Mouse (Mus musculus): ENCODE data around the gene Dlx5. TPM values are rescaled to one million over a fixed set of nuclear protein-coding genes. Genes with fewer than 3 reads are reported as not detected.
A peak's percentile ranks its signal among the peaks of the same experiment; 100 is the strongest.

Dlx5 gene
- polyA plus RNA-seq, 1 experiment from 2014 or later, result 1.3 TPM

DNA sequence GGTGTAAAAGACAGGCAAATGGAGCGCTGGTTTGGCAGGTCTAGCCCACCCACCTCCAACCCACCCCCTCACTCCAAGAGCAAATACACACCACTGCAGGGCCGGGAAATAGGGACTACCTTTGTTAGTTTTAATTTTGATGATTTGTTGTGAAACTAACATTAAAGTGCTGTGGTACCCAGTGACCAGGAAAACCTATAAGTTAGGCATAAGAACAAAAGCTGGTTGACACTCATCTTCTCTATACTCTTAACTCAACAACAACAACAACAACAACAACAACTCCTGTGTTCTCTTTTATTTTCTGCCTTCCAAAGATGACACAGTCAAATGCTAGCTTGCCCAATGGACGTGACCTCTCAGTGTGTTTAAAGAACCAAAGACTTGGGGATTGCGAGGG is 25.0 kb downstream of the Dlx5 start:
- 9% methylated on average over 4 of the region's 4 CpGs for WGBS
- H3K4me1 ChIP-seq (replicated peaks), result peaks cover 23% of the 10 kb centered on the region
- no peaks in the 10 kb centered on the region for H3K36me3 ChIP-seq
- no peak overlapping the region for H3K4me3 ChIP-seq
- no peak overlapping the region for H3K4me2 ChIP-seq
- H3K9me3 ChIP-seq (replicated peaks), result no peaks in the 10 kb centered on the region
- H3K9ac ChIP-seq, result no peak overlapping the region
- H3K27ac ChIP-seq, result no peak overlapping the region
- H3K27me3 ChIP-seq, result peaks cover 91% of the 10 kb centered on the region
- ATAC-seq (replicated peaks; ENCODE audit: insufficient number of reproducible peaks, insufficient read depth, low FRiP score, low read depth), result no peak

DNA sequence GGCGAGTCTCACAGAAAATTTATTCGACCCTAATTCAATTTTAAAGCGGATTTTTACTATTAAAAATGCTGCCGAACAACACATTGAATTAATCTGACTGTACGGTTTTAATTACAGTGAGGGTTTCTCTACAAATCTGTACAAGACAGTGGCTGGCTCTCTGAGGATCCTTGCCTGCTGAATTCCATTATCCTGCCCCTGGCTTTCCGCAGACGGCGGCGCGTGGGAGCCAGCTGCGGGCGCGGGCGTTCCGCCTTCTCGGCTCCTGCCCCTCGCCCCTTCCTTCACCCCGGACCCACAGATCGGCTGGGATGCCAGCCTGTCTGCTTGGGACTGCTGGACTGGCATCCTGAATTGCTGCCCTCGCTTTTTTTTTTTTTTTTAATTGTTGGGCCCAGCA is 25.6 kb downstream of the Dlx5 start:
- H3K4me3 ChIP-seq, result no peak overlapping the region
- ATAC-seq (replicated peaks; ENCODE audit: insufficient number of reproducible peaks, insufficient read depth, low FRiP score, low read depth), result no peak
- no peak overlapping the region for H3K9ac ChIP-seq
- peaks cover 23% of the 10 kb centered on the region for H3K4me1 ChIP-seq (replicated peaks)
- H3K9me3 ChIP-seq (replicated peaks), result no peaks in the 10 kb centered on the region
- H3K27ac ChIP-seq, result no peak overlapping the region
- no peak overlapping the region for H3K4me2 ChIP-seq
- 3% methylated on average over 20 of the region's 20 CpGs for WGBS
- peaks cover 94% of the 10 kb centered on the region for H3K27me3 ChIP-seq
- no peaks in the 10 kb centered on the region for H3K36me3 ChIP-seq

DNA sequence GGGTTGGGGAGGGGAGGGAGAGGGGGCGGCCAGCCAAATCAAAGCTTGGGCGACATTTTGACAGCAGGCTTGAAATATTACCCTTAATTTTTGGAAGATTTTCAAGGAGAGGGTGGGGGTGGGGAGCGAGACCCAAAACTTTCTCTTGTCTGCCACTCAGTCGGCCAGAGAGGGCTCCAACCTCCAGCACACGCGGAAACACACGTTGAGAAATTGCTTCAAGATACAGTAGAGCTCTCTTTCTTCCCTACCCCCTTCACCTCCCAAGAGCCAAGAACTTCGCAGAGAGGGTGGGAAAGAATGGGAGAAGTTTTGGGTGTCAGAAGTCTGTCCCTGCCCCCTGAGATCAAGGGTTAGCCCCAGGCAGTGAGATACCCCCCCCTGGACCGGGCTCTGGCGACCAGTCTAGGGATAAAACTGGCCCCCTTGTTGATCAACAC is 26.1 kb downstream of the Dlx5 start:
- WGBS, result 1% methylated on average over 10 of the region's 10 CpGs
- H3K4me2 ChIP-seq, result no peak overlapping the region

DNA sequence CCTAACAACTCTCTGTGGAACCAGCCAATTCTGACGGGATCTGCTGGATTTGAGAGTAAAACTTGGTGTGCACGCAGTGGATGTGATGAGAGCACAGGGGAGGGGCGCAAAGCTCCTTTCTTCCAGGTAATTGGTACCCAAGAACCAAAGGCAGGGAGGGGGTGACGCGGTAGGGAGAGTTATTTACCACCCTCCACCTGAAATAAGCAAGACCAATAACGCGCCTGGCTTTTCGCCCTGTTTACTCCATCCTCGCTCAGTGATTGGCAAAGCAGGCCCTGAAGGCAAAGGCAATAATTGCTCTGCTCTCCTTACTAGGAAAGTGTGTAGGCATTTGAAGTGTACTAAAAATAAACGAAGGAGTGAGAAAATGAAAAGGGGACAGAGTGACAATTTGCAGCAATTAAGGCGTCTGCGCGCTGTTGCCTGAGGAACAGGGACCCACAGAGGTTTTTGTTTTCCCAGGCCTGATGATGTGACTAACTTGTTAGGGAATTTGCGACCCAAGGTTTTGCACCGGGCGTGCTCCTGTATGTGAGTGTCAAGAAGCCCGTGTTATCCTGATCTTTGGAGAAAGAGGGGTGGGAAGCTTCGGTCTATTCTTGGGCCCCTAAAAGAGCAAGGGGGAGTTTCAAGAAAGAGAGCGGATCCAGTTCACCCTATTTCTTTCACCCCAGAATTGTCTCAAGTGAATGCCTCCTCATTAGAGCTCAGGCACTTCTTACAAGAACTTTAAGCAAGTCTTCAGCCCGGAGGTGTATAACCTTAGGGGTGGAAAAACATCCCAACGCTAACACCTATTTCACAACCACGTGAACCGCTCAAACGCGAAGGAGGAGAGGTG is 26.8 kb downstream of the Dlx5 start:
- H3K4me2 ChIP-seq, result no peak overlapping the region
- peaks cover 17% of the 10 kb centered on the region for H3K4me1 ChIP-seq (replicated peaks)
- no peak for ATAC-seq (replicated peaks; ENCODE audit: insufficient number of reproducible peaks, insufficient read depth, low FRiP score, low read depth)
- 3% methylated on average over 25 of the region's 25 CpGs for WGBS
- no peaks in the 10 kb centered on the region for H3K36me3 ChIP-seq
- H3K27me3 ChIP-seq, result peaks cover 96% of the 10 kb centered on the region
- H3K27ac ChIP-seq, result no peak overlapping the region
- H3K9ac ChIP-seq, result no peak overlapping the region
- H3K9me3 ChIP-seq (replicated peaks), result no peaks in the 10 kb centered on the region
- H3K4me3 ChIP-seq, result no peak overlapping the region

More for the DNA sequence above, 26.1 kb downstream of the Dlx5 start:
- Histone ChIP-seq H3K9ac (no peak overlapping the region), H3K9me3 (replicated peaks) (no peaks in the 10 kb centered on the region), H3K36me3 (no peaks in the 10 kb centered on the region), H3K4me1 (replicated peaks) (peaks cover 20% of the 10 kb centered on the region), H3K27me3 (peaks cover 94% of the 10 kb centered on the region), H3K27ac (no peak overlapping the region), H3K4me3 (no peak overlapping the region)
- no peak for ATAC-seq (replicated peaks; ENCODE audit: insufficient number of reproducible peaks, insufficient read depth, low FRiP score, low read depth)

DNA sequence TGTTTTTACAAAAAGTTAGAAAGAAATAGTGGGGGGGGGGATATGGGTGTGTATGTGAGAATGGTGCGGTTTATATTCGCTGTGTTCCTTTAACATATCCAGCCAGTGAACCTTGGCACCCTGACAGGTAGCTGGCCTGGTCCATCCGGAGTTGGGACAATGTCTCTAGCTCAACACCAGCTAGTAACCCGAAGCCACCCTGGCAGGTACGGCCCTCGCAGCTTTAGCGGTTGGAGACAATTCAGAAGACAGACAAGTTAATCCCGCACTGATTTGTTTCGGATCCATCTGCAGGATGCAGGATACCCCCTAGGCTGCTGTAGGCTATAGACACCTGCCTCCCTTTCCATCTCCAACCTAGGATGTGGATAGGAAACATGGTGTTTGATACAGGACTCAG is 27.7 kb downstream of the Dlx5 start:
- Histone ChIP-seq H3K9me3 (replicated peaks) (no peaks in the 10 kb centered on the region), H3K4me1 (replicated peaks) (peaks cover 9% of the 10 kb centered on the region; the same call in 1 of the 2 replicates), H3K36me3 (no peaks in the 10 kb centered on the region), H3K27ac (no peak overlapping the region), H3K4me3 (no peak overlapping the region), H3K9ac (no peak overlapping the region), H3K4me2 (no peak overlapping the region), H3K27me3 (peaks cover 95% of the 10 kb centered on the region)
- ATAC-seq (replicated peaks; ENCODE audit: insufficient number of reproducible peaks, insufficient read depth, low FRiP score, low read depth), result no peak
- WGBS, result 6% methylated on average over 9 of the region's 9 CpGs

DNA sequence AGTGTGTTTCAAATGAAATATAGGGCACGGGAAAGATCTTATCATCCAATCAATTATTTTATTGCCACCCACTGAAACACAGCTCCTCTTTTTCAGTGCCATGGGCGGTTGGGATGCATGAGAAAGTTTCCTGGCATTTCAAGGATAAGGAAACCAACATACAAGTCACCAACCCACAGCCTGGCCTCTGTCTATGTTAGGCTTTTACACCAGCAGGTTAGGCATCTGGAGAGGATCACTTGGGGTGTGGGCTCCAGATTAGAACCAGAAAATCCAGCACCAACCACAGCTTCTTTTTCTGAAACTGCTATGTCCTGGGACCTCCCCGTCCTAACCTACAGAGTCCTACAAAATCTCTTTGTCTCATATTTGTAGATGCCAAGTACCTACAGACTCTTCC is 28.9 kb downstream of the Dlx5 start:
- Histone ChIP-seq H3K27me3 (peaks cover 94% of the 10 kb centered on the region), H3K27ac (no peak overlapping the region), H3K4me3 (no peak overlapping the region), H3K4me1 (replicated peaks) (peaks cover 9% of the 10 kb centered on the region; the same call in 1 of the 2 replicates), H3K9ac (no peak overlapping the region), H3K9me3 (replicated peaks) (no peaks in the 10 kb centered on the region), H3K36me3 (no peaks in the 10 kb centered on the region), H3K4me2 (no peak overlapping the region)
- WGBS, result 32% methylated on average over 3 of the region's 3 CpGs
- no peak for ATAC-seq (replicated peaks; ENCODE audit: insufficient number of reproducible peaks, insufficient read depth, low FRiP score, low read depth)

DNA sequence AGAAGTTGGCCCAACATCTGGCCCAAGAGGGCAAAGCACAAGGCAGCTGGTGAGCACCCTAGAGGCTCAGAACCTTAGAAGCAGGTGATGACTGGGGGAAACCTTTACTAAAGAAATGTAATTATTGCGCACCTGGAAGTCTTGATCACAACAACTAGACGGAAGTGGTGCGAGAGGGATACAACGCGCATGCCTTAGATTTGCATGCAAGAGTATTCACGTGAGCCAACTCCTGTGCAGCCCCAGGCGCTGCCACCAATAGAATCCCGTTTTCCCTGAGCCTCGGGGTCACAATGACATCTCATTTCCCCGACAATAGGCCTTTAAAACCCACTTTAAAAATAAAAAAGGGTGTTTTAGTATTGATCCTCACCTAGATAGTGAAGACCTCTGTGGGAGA is 30.7 kb downstream of the Dlx5 start:
- ATAC-seq (replicated peaks; ENCODE audit: insufficient number of reproducible peaks, insufficient read depth, low FRiP score, low read depth), result no peak
- no peaks in the 10 kb centered on the region for H3K9me3 ChIP-seq (replicated peaks)
- peaks cover 9% of the 10 kb centered on the region; the same call in 1 of the 2 replicates for H3K4me1 ChIP-seq (replicated peaks)

DNA sequence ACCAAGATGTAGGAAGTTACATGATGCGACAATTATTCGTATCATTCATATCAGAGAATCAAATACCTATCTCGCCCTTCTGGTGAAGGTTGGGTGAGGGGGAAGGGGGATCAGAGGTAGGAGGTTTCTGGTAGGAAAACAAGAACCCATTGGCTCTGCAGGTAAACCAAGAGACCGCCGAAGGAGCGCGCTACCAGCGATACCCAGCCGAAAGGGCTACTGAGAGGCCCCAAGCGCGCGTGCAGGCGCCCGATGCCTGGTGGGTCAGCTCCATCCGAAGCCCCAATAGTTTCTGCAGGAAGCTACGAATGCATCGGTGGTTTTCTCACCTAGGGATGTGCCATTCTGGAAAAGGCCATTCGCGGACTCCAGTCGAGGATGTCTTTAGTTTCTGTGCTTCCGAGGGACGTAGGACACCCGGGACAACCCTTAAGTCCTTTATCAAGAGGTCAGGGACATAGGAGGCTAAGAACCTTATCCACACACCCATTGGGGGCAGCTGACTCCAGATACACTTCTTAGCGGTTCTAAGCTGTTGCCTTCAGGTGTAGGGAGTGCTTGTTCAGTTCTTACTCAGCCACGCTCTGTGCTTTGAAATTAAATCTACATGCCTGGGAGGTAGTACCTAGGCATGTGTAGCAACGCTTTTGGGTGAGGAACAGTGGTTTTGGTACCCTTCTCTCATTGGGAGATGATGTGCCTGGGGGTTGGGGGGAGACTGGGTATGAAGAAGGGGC is 31.4 kb downstream of the Dlx5 start:
- Histone ChIP-seq H3K27me3 (peaks cover 82% of the 10 kb centered on the region), H3K4me2 (0 out of 2 replicates have a peak overlapping the region, but pooled peaks have one; percentile 15), H3K4me1 (replicated peaks) (peaks cover 6% of the 10 kb centered on the region; the same call in 1 of the 2 replicates), H3K4me3 (no peak overlapping the region), H3K9ac (no peak overlapping the region), H3K36me3 (no peaks in the 10 kb centered on the region), H3K27ac (no peak overlapping the region), H3K9me3 (replicated peaks) (no peaks in the 10 kb centered on the region)
- WGBS, result 5% methylated on average over 26 of the region's 26 CpGs
- no peak for ATAC-seq (replicated peaks; ENCODE audit: insufficient number of reproducible peaks, insufficient read depth, low FRiP score, low read depth)

More for the DNA sequence above, 30.7 kb downstream of the Dlx5 start:
- H3K36me3 ChIP-seq, result no peaks in the 10 kb centered on the region
- no peak overlapping the region for H3K4me3 ChIP-seq
- H3K27ac ChIP-seq, result no peak overlapping the region
- H3K9ac ChIP-seq, result no peak overlapping the region
- H3K4me2 ChIP-seq, result no peak overlapping the region
- 7% methylated on average over 10 of the region's 10 CpGs for WGBS
- H3K27me3 ChIP-seq, result peaks cover 89% of the 10 kb centered on the region

DNA sequence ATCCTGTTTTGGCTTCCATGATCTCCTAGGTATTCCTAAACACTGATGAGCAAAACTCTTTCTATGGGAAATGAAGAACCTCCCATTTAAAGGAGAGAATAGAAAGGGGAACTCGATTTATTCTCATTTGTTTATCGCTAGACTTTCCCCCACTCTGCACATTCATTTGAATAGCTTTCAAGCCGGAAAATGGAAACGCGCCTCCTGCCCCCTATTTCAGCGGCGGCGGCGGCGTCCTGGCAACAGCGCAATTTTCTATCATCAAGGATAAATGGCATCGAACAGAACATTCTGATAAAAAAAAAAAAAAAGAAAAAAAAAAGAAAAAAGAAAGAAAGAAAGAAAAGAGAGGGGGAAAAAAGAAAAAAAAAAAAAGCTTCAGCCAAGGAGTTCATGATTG is 32.1 kb downstream of the Dlx5 start:
- Histone ChIP-seq H3K27me3 (peaks cover 82% of the 10 kb centered on the region), H3K36me3 (no peaks in the 10 kb centered on the region), H3K27ac (no peak overlapping the region), H3K4me2 (no peak overlapping the region), H3K4me1 (replicated peaks) (0 out of 2 replicates have a peak, but pooled peaks cover 3% of the 10 kb centered on the region), H3K4me3 (no peak overlapping the region), H3K9ac (no peak overlapping the region), H3K9me3 (replicated peaks) (no peaks in the 10 kb centered on the region)
- no peak for ATAC-seq (replicated peaks; ENCODE audit: insufficient number of reproducible peaks, insufficient read depth, low FRiP score, low read depth)
- WGBS, result 4% methylated on average over 12 of the region's 12 CpGs

DNA sequence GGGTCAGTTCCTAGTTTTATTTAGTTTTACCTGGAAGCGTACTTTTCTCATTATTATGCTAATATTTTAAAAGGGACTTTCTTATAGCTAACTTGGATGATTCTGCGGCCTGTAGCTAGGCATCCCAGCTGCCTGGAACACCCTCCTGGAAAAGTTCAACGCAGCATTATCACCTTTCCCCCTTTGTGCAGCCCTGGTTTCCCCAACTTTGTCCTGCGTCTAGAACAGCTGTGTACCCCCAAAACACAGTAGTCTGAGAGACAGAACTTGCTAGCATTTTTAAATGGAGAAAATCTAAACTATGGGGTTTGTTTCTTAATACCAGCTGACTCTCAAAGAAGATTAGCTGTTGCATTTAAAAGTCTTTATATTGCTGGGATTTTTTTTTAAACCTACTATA is 33.3 kb downstream of the Dlx5 start:
- H3K27me3 ChIP-seq, result peaks cover 75% of the 10 kb centered on the region
- no peak for ATAC-seq (replicated peaks; ENCODE audit: insufficient number of reproducible peaks, insufficient read depth, low FRiP score, low read depth)
- WGBS, result 26% methylated on average over 4 of the region's 4 CpGs

DNA sequence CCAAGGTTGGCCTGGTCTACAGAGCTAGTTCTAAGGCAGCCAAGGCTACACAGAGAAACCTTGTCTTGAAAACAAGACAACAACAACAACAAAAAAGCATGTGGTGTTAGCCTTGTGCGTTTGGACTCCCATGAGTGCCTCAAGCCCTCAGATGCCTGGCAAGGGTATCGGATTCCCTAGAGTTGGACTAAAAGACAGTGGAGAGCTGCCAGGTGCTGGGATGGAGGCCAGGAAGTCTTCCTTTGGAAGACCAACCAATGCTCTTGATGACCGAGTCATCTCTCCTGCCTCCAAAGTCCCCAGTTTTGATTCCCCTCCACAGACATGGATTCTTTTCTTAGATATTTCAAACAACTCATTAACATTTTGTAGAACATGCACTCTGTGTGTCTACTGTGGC is 48.6 kb downstream of the Dlx5 start:
- Histone ChIP-seq H3K27ac (no peak overlapping the region), H3K27me3 (no peaks in the 10 kb centered on the region), H3K4me2 (no peak overlapping the region), H3K4me1 (replicated peaks) (no peaks in the 10 kb centered on the region), H3K9me3 (replicated peaks) (no peaks in the 10 kb centered on the region), H3K4me3 (no peak overlapping the region), H3K36me3 (no peaks in the 10 kb centered on the region), H3K9ac (no peak overlapping the region)
- no peak for ATAC-seq (replicated peaks; ENCODE audit: insufficient number of reproducible peaks, insufficient read depth, low FRiP score, low read depth)
- 78% methylated on average over 3 of the region's 3 CpGs for WGBS

More for the DNA sequence above, 33.3 kb downstream of the Dlx5 start:
- Histone ChIP-seq H3K36me3 (no peaks in the 10 kb centered on the region), H3K27ac (no peak overlapping the region), H3K4me3 (no peak overlapping the region), H3K9me3 (replicated peaks) (no peaks in the 10 kb centered on the region), H3K4me2 (no peak overlapping the region), H3K4me1 (replicated peaks) (0 out of 2 replicates have a peak, but pooled peaks cover 3% of the 10 kb centered on the region), H3K9ac (no peak overlapping the region)
